Mouse (Mus musculus): ENCODE data around the gene Vmn1r59. TPM values are rescaled to one million over a fixed set of nuclear protein-coding genes. Genes with fewer than 3 reads are reported as not detected.
"Not testable (repeated sequence)": the region's sequence is repeated elsewhere in the genome, so short reads cannot be mapped to it uniquely, and the experiment has no call there.

The Vmn1r59 gene
- polyA plus RNA-seq (2012; rRNA removed), result not detected in 2 replicates

DNA sequence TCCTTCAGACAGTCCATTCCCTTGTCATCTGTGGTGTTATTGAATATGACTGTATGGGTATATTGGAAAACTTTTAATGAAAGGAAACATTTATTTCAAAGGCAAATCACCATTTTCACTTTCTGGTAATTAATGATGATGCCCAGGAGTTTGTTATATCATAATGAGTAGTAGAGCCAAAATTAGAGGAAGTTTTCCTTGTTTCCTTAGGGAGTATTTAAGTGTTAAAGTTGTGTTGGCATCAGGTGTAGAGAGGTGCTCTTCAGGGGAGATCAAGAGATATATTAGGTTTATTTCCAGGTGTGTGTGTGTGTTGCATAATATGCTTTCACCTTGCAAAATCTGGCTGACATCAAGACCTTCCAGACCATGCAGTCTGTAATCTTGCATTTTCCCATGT lies at the start of gene Vmn1r59:
TSS of gene Vmn1r59 (minus strand) at position 101 of the 400 bp plus-strand sequence.
- TF ChIP-seq POLR2A (IDR thresholded peaks at IDR 0.05; ENCODE audit: low read depth, low read length) (no peak), CTCF (IDR thresholded peaks at IDR 0.05; ENCODE audit: extremely low read depth, insufficient read depth, insufficient read length, insufficient replicate concordance) (no peak)
- H3K4me1 ChIP-seq (ENCODE audit: control insufficient read depth, insufficient read depth, insufficient read length), result no peaks in the 10 kb centered on the region
- no peak within 1 kb of the TSS for H3K27ac ChIP-seq (ENCODE audit: insufficient read depth, low read length)
- no peaks in the 10 kb centered on the region for H3K36me3 ChIP-seq (ENCODE audit: control insufficient read depth, insufficient read depth, low read length)
- H3K4me3 ChIP-seq (ENCODE audit: extremely low read depth, insufficient read depth, insufficient read length), result no peak within 1 kb of the TSS
- no peak for DNase-seq (ENCODE audit: low read depth in 1 of 2, low spot score in 2 of 2)
- H3K27me3 ChIP-seq (ENCODE audit: control insufficient read depth, insufficient read depth, low read length), result no peaks in the 10 kb centered on the region

DNA sequence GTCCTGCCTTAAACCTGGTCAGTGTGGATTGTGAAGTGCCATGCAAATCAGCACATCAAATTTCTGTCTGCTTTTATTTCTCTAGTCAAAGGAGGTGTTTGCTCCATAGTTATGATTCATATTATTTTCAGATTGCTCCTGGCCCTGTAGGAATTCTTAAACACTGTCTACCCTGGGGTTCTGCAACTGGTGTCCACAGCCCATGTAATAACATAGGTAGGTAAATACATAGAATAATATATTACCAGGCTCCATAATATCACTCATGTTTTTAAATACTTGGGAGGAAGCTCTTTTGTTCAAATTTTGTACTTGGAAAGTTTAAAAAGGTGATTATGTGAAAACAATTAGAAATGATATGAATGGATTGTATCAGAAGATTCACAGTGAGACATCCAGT lies 37.3 kb upstream of the Vmn1r59 start, which contains the start of gene Vmn2r28:
TSS of gene Vmn2r28 (minus strand) at position 101 of the 400 bp plus-strand sequence.
- not testable (repeated sequence) for H3K27ac ChIP-seq (ENCODE audit: insufficient read depth, low read length); H3K4me1 ChIP-seq (ENCODE audit: control insufficient read depth, insufficient read depth, insufficient read length); H3K27me3 ChIP-seq (ENCODE audit: control insufficient read depth, insufficient read depth, low read length); H3K4me3 ChIP-seq (ENCODE audit: extremely low read depth, insufficient read depth, insufficient read length); H3K36me3 ChIP-seq (ENCODE audit: control insufficient read depth, insufficient read depth, low read length); DNase-seq (ENCODE audit: low read depth in 1 of 2, low spot score in 2 of 2)

DNA sequence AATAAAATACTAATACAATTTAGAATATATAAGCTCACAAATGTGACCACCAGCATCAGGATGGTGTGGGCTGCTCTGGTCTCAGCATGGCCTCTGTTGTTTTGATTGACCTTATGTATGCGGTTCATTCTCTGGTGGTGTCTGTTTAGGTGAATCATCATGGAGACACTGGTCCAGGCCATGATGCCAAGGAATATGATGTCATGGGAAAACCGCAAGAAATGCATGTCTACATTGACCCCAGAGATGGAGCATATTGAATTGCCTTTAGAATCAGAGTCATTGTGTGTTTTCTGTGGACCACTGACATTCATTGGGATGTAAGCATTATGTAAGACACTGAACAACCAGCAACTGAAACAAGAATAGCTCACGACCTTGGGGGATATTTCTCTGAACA lies 2.6 kb downstream of the Vmn1r59 start:
- not testable (repeated sequence) for H3K4me1 ChIP-seq (ENCODE audit: control insufficient read depth, insufficient read depth, insufficient read length); H3K27me3 ChIP-seq (ENCODE audit: control insufficient read depth, insufficient read depth, low read length); H3K36me3 ChIP-seq (ENCODE audit: control insufficient read depth, insufficient read depth, low read length); H3K27ac ChIP-seq (ENCODE audit: insufficient read depth, low read length); H3K4me3 ChIP-seq (ENCODE audit: extremely low read depth, insufficient read depth, insufficient read length); DNase-seq (ENCODE audit: low read depth in 1 of 2, low spot score in 2 of 2)
- 71% methylated on average over 3 of the region's 3 CpGs for WGBS

DNA sequence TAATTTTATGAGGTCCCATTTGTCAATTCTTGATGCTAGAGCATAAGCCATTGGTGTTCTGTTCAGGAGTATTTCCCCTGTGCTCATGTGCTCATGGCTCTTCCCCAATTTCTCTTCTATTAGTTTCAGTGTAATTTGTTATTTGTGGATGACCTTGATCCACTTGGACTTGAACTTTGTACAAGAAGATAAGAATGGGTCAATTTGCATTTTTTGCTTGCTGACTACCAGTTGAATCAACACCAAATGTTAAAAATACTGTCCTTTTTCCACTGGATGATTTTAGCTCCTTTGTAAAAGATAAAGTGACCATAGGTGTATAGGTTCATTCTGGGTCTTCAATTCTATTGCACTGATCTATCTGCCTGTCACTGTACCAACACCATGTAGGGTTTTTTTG lies 7.9 kb downstream of the Vmn1r59 start:
- no peaks in the 10 kb centered on the region for H3K36me3 ChIP-seq (ENCODE audit: control insufficient read depth, insufficient read depth, low read length)
- no peaks in the 10 kb centered on the region for H3K4me1 ChIP-seq (ENCODE audit: control insufficient read depth, insufficient read depth, insufficient read length)
- H3K27ac ChIP-seq (ENCODE audit: insufficient read depth, low read length), result no peak overlapping the region
- no peak for DNase-seq (ENCODE audit: low read depth in 1 of 2, low spot score in 2 of 2)
- H3K27me3 ChIP-seq (ENCODE audit: control insufficient read depth, insufficient read depth, low read length), result no peaks in the 10 kb centered on the region
- H3K4me3 ChIP-seq (ENCODE audit: extremely low read depth, insufficient read depth, insufficient read length), result no peak overlapping the region
- TF ChIP-seq POLR2A (IDR thresholded peaks at IDR 0.05; ENCODE audit: low read depth, low read length), result no peak
- TF ChIP-seq CTCF (IDR thresholded peaks at IDR 0.05; ENCODE audit: extremely low read depth, insufficient read depth, insufficient read length, insufficient replicate concordance), result no peak

DNA sequence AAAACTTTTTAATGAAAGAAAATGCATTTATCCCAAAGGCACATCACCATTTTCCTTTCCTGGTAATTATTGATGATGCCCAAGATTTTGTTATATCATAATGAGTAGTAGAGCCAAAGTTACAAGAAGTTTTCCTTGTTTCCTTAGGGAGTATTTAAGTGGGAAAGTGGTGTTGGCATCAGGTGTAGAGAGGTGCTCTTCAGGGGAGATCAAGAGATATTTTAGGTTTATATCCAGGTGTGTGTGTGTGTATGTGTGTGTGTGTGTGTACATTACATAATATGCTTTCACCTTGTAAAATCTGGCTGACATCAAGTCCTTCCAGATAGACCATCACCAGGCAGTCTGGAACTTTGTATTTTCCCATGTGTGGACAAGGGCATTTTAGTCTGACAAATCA lies 43.3 kb downstream of the Vmn1r59 start, which contains the start of gene Vmn1r58:
TSS of gene Vmn1r58 (minus strand) at position 101 of the 400 bp plus-strand sequence.
- not testable (repeated sequence) for H3K36me3 ChIP-seq (ENCODE audit: control insufficient read depth, insufficient read depth, low read length); H3K27me3 ChIP-seq (ENCODE audit: control insufficient read depth, insufficient read depth, low read length); H3K4me1 ChIP-seq (ENCODE audit: control insufficient read depth, insufficient read depth, insufficient read length); H3K4me3 ChIP-seq (ENCODE audit: extremely low read depth, insufficient read depth, insufficient read length); H3K27ac ChIP-seq (ENCODE audit: insufficient read depth, low read length); DNase-seq (ENCODE audit: low read depth in 1 of 2, low spot score in 2 of 2)

DNA sequence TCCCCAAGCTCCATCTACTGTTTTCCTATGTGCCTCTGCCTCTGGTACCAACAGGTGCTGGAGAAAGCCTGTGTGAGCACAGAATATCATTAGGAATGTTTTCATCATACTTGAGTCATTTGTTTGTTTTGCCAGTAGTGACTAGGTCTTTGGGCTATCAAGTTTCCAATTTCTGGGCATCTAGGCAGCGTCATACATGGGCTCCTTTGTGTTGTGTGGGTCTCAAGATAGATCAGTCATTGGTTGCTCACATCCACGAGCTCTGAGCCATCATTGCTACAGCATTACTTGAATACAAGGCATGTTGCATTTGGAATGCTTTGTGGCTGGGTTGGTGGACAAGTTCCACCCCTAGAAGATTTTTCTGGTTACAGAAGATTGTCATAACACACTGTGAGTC lies 50.4 kb downstream of the Vmn1r59 start:
- 34% methylated on average over 2 of the region's 2 CpGs for WGBS
- Histone ChIP-seq H3K27ac (ENCODE audit: insufficient read depth, low read length) (no peak overlapping the region), H3K27me3 (ENCODE audit: control insufficient read depth, insufficient read depth, low read length) (no peaks in the 10 kb centered on the region), H3K4me1 (ENCODE audit: control insufficient read depth, insufficient read depth, insufficient read length) (no peaks in the 10 kb centered on the region), H3K4me3 (ENCODE audit: extremely low read depth, insufficient read depth, insufficient read length) (no peak overlapping the region), H3K36me3 (ENCODE audit: control insufficient read depth, insufficient read depth, low read length) (no peaks in the 10 kb centered on the region)
- TF ChIP-seq POLR2A (IDR thresholded peaks at IDR 0.05; ENCODE audit: low read depth, low read length), result no peak
- no peak for TF ChIP-seq CTCF (IDR thresholded peaks at IDR 0.05; ENCODE audit: extremely low read depth, insufficient read depth, insufficient read length, insufficient replicate concordance)
- DNase-seq (ENCODE audit: low read depth in 1 of 2, low spot score in 2 of 2), result no peak

Other genes starting within 250 kb of the Vmn1r59 start
- not detected in 2 replicates for gene Vmn1r57, start 238.3 kb downstream of the Vmn1r59 start, polyA plus RNA-seq (2012; rRNA removed)
- not detected in 2 replicates for gene Gm5065, start 106.2 kb downstream of the Vmn1r59 start, polyA plus RNA-seq (2012; rRNA removed)
- not detected in 2 replicates for gene Nlrp2, start 105.7 kb downstream of the Vmn1r59 start, polyA plus RNA-seq (2012; rRNA removed)
- not detected in 2 replicates for gene Vmn1r58, start 43.4 kb downstream of the Vmn1r59 start, polyA plus RNA-seq (2012; rRNA removed)
- gene Vmn2r28, start 37.2 kb upstream of the Vmn1r59 start, polyA plus RNA-seq (2012; rRNA removed), result not detected in 2 replicates
- gene Vmn1r60, start 90.5 kb upstream of the Vmn1r59 start, polyA plus RNA-seq (2012; rRNA removed), result not detected in 2 replicates
- not detected in 2 replicates for gene Vmn1r61, start 156.5 kb upstream of the Vmn1r59 start, polyA plus RNA-seq (2012; rRNA removed)
- not detected in 2 replicates for gene Vmn1r62, start 216.9 kb upstream of the Vmn1r59 start, polyA plus RNA-seq (2012; rRNA removed)

Data from spleen, adult 2 months (tissue).